Comparison of ENCODE assay signal across 14 mouse cellular contexts in the genomic region with DNA sequence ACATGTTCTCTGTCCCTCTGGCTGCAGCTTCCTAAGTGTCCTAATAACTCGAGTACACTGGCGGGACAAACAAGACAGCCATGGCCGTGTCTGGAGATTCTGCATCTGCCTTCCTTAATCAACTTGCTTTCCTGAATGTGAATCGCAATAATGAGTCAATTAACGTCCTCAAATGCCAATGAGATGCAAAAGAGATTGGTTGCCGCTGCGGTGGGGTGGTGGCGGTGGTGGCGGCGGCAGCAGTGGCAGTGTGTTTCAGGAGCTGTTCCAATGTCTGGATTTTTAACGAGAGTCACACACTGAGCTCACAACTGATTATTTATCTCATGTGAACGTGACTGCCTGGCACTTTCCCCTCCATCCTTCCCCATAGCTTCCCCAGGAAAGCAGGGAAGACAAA.
A peak's percentile ranks its signal among the peaks of the same experiment; 100 is the strongest.
DNase-seq lines count a peak whose midpoint lies in the region; ATAC-seq and TF ChIP-seq lines count a peak whose summit lies in the region.
"Had no signal": no experiment of that assay in that cellular context is flagged by ENCODE, and none has a peak within 500 bp of the region (broad histone marks: within the 10 kb centered on the region; RNA-seq: fewer than 3 reads in every experiment).

No protein-coding gene starts in this region.

- peak overlapping the region; percentile 75 for H3K27ac ChIP-seq in forebrain, embryonic 16.5 days (ENCODE audit: low read length)
- no peak overlapping the region for H3K27ac ChIP-seq in midbrain, postnatal 0 days (ENCODE audit: low read depth, low read length)
- H3K27ac ChIP-seq: intestine, embryonic 15.5 days had no signal

- peaks cover 11% of the 10 kb centered on the region for H3K4me1 ChIP-seq in forebrain, embryonic 16.5 days (replicated peaks; ENCODE audit: control insufficient read depth, insufficient read depth, low read length)
- H3K4me1 ChIP-seq in midbrain, postnatal 0 days (ENCODE audit: insufficient read depth, low read length), result no peaks in the 10 kb centered on the region
- H3K4me1 ChIP-seq: intestine, embryonic 15.5 days had no signal

- H3K9ac ChIP-seq in forebrain, embryonic 16.5 days (replicated peaks; ENCODE audit: low read depth, low read length), result no peak overlapping the region
- no peak overlapping the region for H3K9ac ChIP-seq in midbrain, postnatal 0 days (replicated peaks; ENCODE audit: low read length, poor library complexity, severe bottlenecking)
- H3K9ac ChIP-seq: intestine, embryonic 15.5 days; lung, embryonic 14.5 days had no signal

- no peak overlapping the region; the same call in 1 of the 2 replicates for H3K4me3 ChIP-seq in forebrain, embryonic 16.5 days (replicated peaks; ENCODE audit: low read length)
- H3K4me3 ChIP-seq in midbrain, postnatal 0 days (ENCODE audit: low read depth, low read length), result 0 out of 2 replicates have a peak overlapping the region, but pooled peaks have one; percentile 10
- H3K4me3 ChIP-seq: intestine, embryonic 15.5 days had no signal

- ATAC-seq in frontal cortex, adult (ENCODE audit: low TSS enrichment), result peak; percentile 52; the same call in 1 of the 2 replicates
- peak; percentile 96 for ATAC-seq in forebrain, embryonic 16.5 days
- no peak for ATAC-seq in midbrain, postnatal 0 days (ENCODE audit: low FRiP score)
- ATAC-seq: intestine, embryonic 15.5 days had no signal

- H3K27me3 ChIP-seq in forebrain, embryonic 16.5 days (replicated peaks; ENCODE audit: control insufficient read depth, insufficient read depth, low read length), result no peaks in the 10 kb centered on the region
- no peaks in the 10 kb centered on the region for H3K27me3 ChIP-seq in midbrain, postnatal 0 days (ENCODE audit: insufficient read depth, low read length)
- H3K27me3 ChIP-seq: intestine, embryonic 15.5 days had no signal

- DNase-seq in frontal cortex, postnatal 25 days (ENCODE audit: low spot score in 2 of 2), result no peak
- DNase-seq in 3134 (ENCODE audit: extremely low read depth, insufficient read length, low spot score), result peak; percentile 3
- peak; percentile 5 for DNase-seq in midbrain, postnatal 0 days (ENCODE audit: low spot score)
- DNase-seq in lung, postnatal 14 days, result no peak
- no peak for DNase-seq in ovary, postnatal 36 days (ENCODE audit: low spot score)
- no peak for DNase-seq in lung, postnatal 10 days
- DNase-seq: heart, postnatal 10 days; kidney, postnatal 10 days; lung, embryonic 14.5 days; right cerebral cortex, postnatal 14 days; thymus, postnatal 36 days had no signal

- WGBS in forebrain, embryonic 16.5 days, result 10% methylated on average over 12 of the region's 12 CpGs
- WGBS in midbrain, postnatal 0 days, result 49% methylated on average over 12 of the region's 12 CpGs

- no peak for TF ChIP-seq CTCF in midbrain, postnatal 0 days (IDR thresholded peaks at IDR 0.05)

- H3K9me3 ChIP-seq in forebrain, embryonic 16.5 days (ENCODE audit: control insufficient read depth, low read length), result no peaks in the 10 kb centered on the region
- H3K9me3 ChIP-seq in midbrain, postnatal 0 days (ENCODE audit: low read length), result no peaks in the 10 kb centered on the region
- H3K9me3 ChIP-seq: intestine, embryonic 15.5 days had no signal

- H3K4me2 ChIP-seq in forebrain, embryonic 16.5 days (ENCODE audit: low read length), result peak overlapping the region; percentile 37
- H3K4me2 ChIP-seq in midbrain, postnatal 0 days (ENCODE audit: low read depth, low read length, poor library complexity, severe bottlenecking), result peak overlapping the region; percentile 25; the same call in 1 of the 2 replicates
- H3K4me2 ChIP-seq: intestine, embryonic 15.5 days; lung, embryonic 14.5 days had no signal

- H3K36me3 ChIP-seq in forebrain, embryonic 16.5 days (ENCODE audit: control insufficient read depth, insufficient read depth), result no peaks in the 10 kb centered on the region
- no peaks in the 10 kb centered on the region for H3K36me3 ChIP-seq in midbrain, postnatal 0 days (ENCODE audit: insufficient read depth, low read length)
- H3K36me3 ChIP-seq: intestine, embryonic 15.5 days had no signal

Comparison
In these comparisons a context has a peak if more than half of its experiments do, and no peak if none do; other contexts are left out.
1. DNase-seq: peak in 3134 (single experiment) and midbrain, postnatal 0 days (single experiment); none in frontal cortex, postnatal 25 days (0 of 2), lung, postnatal 14 days (single experiment), ovary, postnatal 36 days (single experiment) and lung, postnatal 10 days (single experiment).